Mouse (Mus musculus) stomach, embryonic 14.5 days (tissue): Measurements from ENCODE around the gene Olfr1097. TPM values are rescaled to one million over a fixed set of nuclear protein-coding genes. Genes with fewer than 3 reads are reported as not detected.

Experiments used
- ATAC-seq: fragments of 200-750 bp; cut with Nextera tagmentation; 2 replicates; pipeline ENCODE4 v1.8.0; 2017; ENCODE audit warnings: low read depth, moderate TSS enrichment; ENCODE audit not compliant: insufficient number of reproducible peaks, insufficient read depth, low FRiP score
- H3K27ac ChIP-seq: fragments of 300-500 bp; sonication (generic); 2 replicates; pipeline ENCODE4 v1.5.1; 2014; ENCODE audit warnings: mild to moderate bottlenecking, low read length, moderate library complexity, mixed read lengths
- H3K27me3 ChIP-seq: fragments of 300-500 bp; sonication (generic); 2 replicates; pipeline ENCODE4 v1.6.1; 2014; ENCODE audit warnings: low read length, control low read depth, mixed read lengths; ENCODE audit not compliant: control insufficient read depth, insufficient read depth
- H3K36me3 ChIP-seq: fragments of 300-500 bp; sonication (generic); 2 replicates; pipeline ENCODE4 v1.6.1; 2014; ENCODE audit warnings: mild to moderate bottlenecking, control low read depth, low read length, moderate library complexity, mixed read lengths; ENCODE audit not compliant: control insufficient read depth, insufficient read depth
- H3K4me1 ChIP-seq: fragments of 300-500 bp; sonication (generic); 2 replicates; pipeline ENCODE4 v1.6.1; 2014; ENCODE audit warnings: low read length, control low read depth, mixed read lengths; ENCODE audit not compliant: control insufficient read depth, insufficient read depth
- H3K4me2 ChIP-seq: fragments of 300-500 bp; sonication (generic); replicated peaks from 2 replicates; pipeline ENCODE4 v1.6.1; 2014; ENCODE audit warnings: low read depth, low read length, control low read depth
- H3K4me3 ChIP-seq: fragments of 300-500 bp; sonication (generic); 2 replicates; pipeline ENCODE4 v1.5.1; 2014; ENCODE audit warnings: low read depth, low read length, control low read depth
- H3K9ac ChIP-seq: fragments of 300-500 bp; sonication (generic); replicated peaks from 2 replicates; pipeline ENCODE4 v1.6.1; 2014; ENCODE audit warnings: low read depth, mild to moderate bottlenecking, control low read depth, low read length, moderate library complexity, mixed read lengths
- H3K9me3 ChIP-seq: fragments of 300-500 bp; sonication (generic); 2 replicates; pipeline ENCODE4 v1.6.1; 2016; ENCODE audit warnings: low read depth, low read length, control low read depth; ENCODE audit not compliant: control insufficient read depth
- WGBS: fragments of 180-500 bp; shearing (Covaris S2); extraction: QIAGEN DNeasy Blood & Tissue Kit; methylation state at CpG from one replicate; pipeline ENCODE4 v1.1.7; 2014; 5-methylcytosine and 5-hydroxymethylcytosine counted together
- polyA plus RNA-seq: library from polyadenylated mRNA; unstranded; fragments of >200 nt; fragmentation: Nextera tagmentation; extraction: Ambion mirVana; gene quantifications from 2 replicates; pipeline ENCODE4 v1.2.1, GENCODE M21; 2014

Olfr1097 gene
- not detected in 2 replicates for polyA plus RNA-seq

- H3K4me3 ChIP-seq = no peak within 1 kb of the TSS
- no peak within 1 kb of the TSS for H3K9ac ChIP-seq
- no peak within 1 kb of the TSS for H3K4me2 ChIP-seq
- 88% methylated on average over 1 of the region's 1 CpGs for WGBS
- no peaks in the 10 kb centered on the region for H3K9me3 ChIP-seq
- ATAC-seq = no peak
- H3K36me3 ChIP-seq = no peaks in the 10 kb centered on the region
- no peak within 1 kb of the TSS for H3K27ac ChIP-seq
- no peaks in the 10 kb centered on the region for H3K4me1 ChIP-seq
- no peaks in the 10 kb centered on the region for H3K27me3 ChIP-seq
Observed at GRCm38 (mm10) chr2:86892116-86892515, at the start of gene Olfr1097. Gene Olfr1097, minus strand, starts transcription at chr2:86892216.

- H3K27ac ChIP-seq = no peak overlapping the region
- H3K4me1 ChIP-seq = no peaks in the 10 kb centered on the region
- H3K36me3 ChIP-seq = no peaks in the 10 kb centered on the region
- no peak for ATAC-seq
- H3K4me3 ChIP-seq = no peak overlapping the region
- no peak overlapping the region for H3K9ac ChIP-seq
- no peaks in the 10 kb centered on the region for H3K9me3 ChIP-seq
- H3K27me3 ChIP-seq = no peaks in the 10 kb centered on the region
- H3K4me2 ChIP-seq = no peak overlapping the region
Observed at GRCm38 (mm10) chr2:86926557-86926956, 34.5 kb upstream of the Olfr1097 start.

GRCm38 (mm10) chr2:86924445-86924844 lies 32.4 kb upstream of the Olfr1097 start, which contains the start of gene Olfr1098:
Gene Olfr1098, minus strand, starts transcription at chr2:86924545.
- H3K4me2 ChIP-seq = no peak within 1 kb of the TSS
- H3K27me3 ChIP-seq = no peaks in the 10 kb centered on the region
- no peak for ATAC-seq
- no peak within 1 kb of the TSS for H3K4me3 ChIP-seq
- no peak within 1 kb of the TSS for H3K27ac ChIP-seq
- WGBS = 85% methylated on average over 1 of the region's 1 CpGs
- H3K4me1 ChIP-seq = no peaks in the 10 kb centered on the region
- no peaks in the 10 kb centered on the region for H3K36me3 ChIP-seq
- H3K9ac ChIP-seq = no peak within 1 kb of the TSS
- no peaks in the 10 kb centered on the region for H3K9me3 ChIP-seq

GRCm38 (mm10) chr2:86905647-86906046 lies 13.6 kb upstream of the Olfr1097 start:
- WGBS = 90% methylated on average over 2 of the region's 2 CpGs
- no peak for ATAC-seq
- no peaks in the 10 kb centered on the region for H3K9me3 ChIP-seq
- no peaks in the 10 kb centered on the region for H3K36me3 ChIP-seq
- no peak overlapping the region for H3K4me2 ChIP-seq
- H3K27ac ChIP-seq = no peak overlapping the region
- no peaks in the 10 kb centered on the region for H3K4me1 ChIP-seq
- H3K9ac ChIP-seq = no peak overlapping the region
- H3K4me3 ChIP-seq = no peak overlapping the region
- no peaks in the 10 kb centered on the region for H3K27me3 ChIP-seq

- H3K36me3 ChIP-seq = no peaks in the 10 kb centered on the region
- H3K9ac ChIP-seq = no peak within 1 kb of the TSS
- no peak within 1 kb of the TSS for H3K4me3 ChIP-seq
- no peaks in the 10 kb centered on the region for H3K9me3 ChIP-seq
- no peak within 1 kb of the TSS for H3K27ac ChIP-seq
- H3K27me3 ChIP-seq = no peaks in the 10 kb centered on the region
- no peak within 1 kb of the TSS for H3K4me2 ChIP-seq
- WGBS = 30% methylated on average over 1 of the region's 1 CpGs
- no peaks in the 10 kb centered on the region for H3K4me1 ChIP-seq
- no peak for ATAC-seq
Observed at GRCm38 (mm10) chr2:86874702-86875101, 17.3 kb downstream of the Olfr1097 start, which contains the start of gene Gm13723. Gene Gm13723, minus strand, starts transcription at chr2:86874802.

- ATAC-seq = no peak
- H3K4me3 ChIP-seq = no peak within 1 kb of the TSS
- no peaks in the 10 kb centered on the region for H3K4me1 ChIP-seq
- no peaks in the 10 kb centered on the region for H3K36me3 ChIP-seq
- H3K27ac ChIP-seq = no peak within 1 kb of the TSS
- WGBS = 92% methylated on average over 3 of the region's 3 CpGs
- H3K4me2 ChIP-seq = no peak within 1 kb of the TSS
- H3K9me3 ChIP-seq = no peaks in the 10 kb centered on the region
- no peaks in the 10 kb centered on the region for H3K27me3 ChIP-seq
- H3K9ac ChIP-seq = no peak within 1 kb of the TSS
Observed at GRCm38 (mm10) chr2:86851596-86851995, 40.4 kb downstream of the Olfr1097 start, which contains the start of gene Olfr1095. Gene Olfr1095, minus strand, starts transcription at chr2:86851696.

Other genes starting within 250 kb of the Olfr1097 start
- not detected in 2 replicates for gene Olfr1085, start 230.2 kb downstream of the Olfr1097 start, polyA plus RNA-seq
- not detected in 2 replicates for gene Olfr1086, start 212.1 kb downstream of the Olfr1097 start, polyA plus RNA-seq
- not detected in 2 replicates for gene Olfr1087, start 193.8 kb downstream of the Olfr1097 start, polyA plus RNA-seq
- gene Olfr1089, start 158.5 kb downstream of the Olfr1097 start, polyA plus RNA-seq = not detected in 2 replicates
- not detected in 2 replicates for gene Olfr1090, start 133.2 kb downstream of the Olfr1097 start, polyA plus RNA-seq
- gene Olfr1093, start 109.7 kb downstream of the Olfr1097 start, polyA plus RNA-seq = not detected in 2 replicates
- gene Olfr141, start 82.2 kb downstream of the Olfr1097 start, polyA plus RNA-seq = not detected in 2 replicates
- not detected in 2 replicates for gene Olfr1094, start 67.6 kb downstream of the Olfr1097 start, polyA plus RNA-seq
- not detected in 2 replicates for gene Olfr1095, start 40.5 kb downstream of the Olfr1097 start, polyA plus RNA-seq
- gene Gm13723, start 17.4 kb downstream of the Olfr1097 start, polyA plus RNA-seq = not detected in 2 replicates
- gene Olfr1098, start 32.3 kb upstream of the Olfr1097 start, polyA plus RNA-seq = not detected in 2 replicates
- not detected in 2 replicates for gene Olfr1099, start 68.5 kb upstream of the Olfr1097 start, polyA plus RNA-seq
- not detected in 2 replicates for gene Olfr1100, start 87.7 kb upstream of the Olfr1097 start, polyA plus RNA-seq
- not detected in 2 replicates for gene Olfr1101, start 99.0 kb upstream of the Olfr1097 start, polyA plus RNA-seq
- gene Olfr1102, start 106.2 kb upstream of the Olfr1097 start, polyA plus RNA-seq = not detected in 2 replicates
- not detected in 2 replicates for gene Olfr1104, start 134.9 kb upstream of the Olfr1097 start, polyA plus RNA-seq
- not detected in 2 replicates for gene Olfr1105, start 144.3 kb upstream of the Olfr1097 start, polyA plus RNA-seq
- not detected in 2 replicates for gene Olfr1106, start 160.1 kb upstream of the Olfr1097 start, polyA plus RNA-seq
- gene Olfr1107, start 183.6 kb upstream of the Olfr1097 start, polyA plus RNA-seq = not detected in 2 replicates
- gene Olfr1109, start 203.8 kb upstream of the Olfr1097 start, polyA plus RNA-seq = not detected in 2 replicates
- not detected in 2 replicates for gene Olfr259, start 222.4 kb upstream of the Olfr1097 start, polyA plus RNA-seq
- not detected in 2 replicates for gene Olfr1110, start 248.1 kb upstream of the Olfr1097 start, polyA plus RNA-seq